Mouse (Mus musculus) kidney, adult 2 months (tissue): ENCODE measurements at regions not wholly inside any gene's neighbourhood (a gene's known extent, or its start where the extent isn't known, plus 50 kb on each side); places are given as distances from the start of the nearest gene placed in this dataset.

ENCODE experiments used
- CTCF ChIP-seq: fragments of 200-500 bp; conservative IDR thresholded peaks from 2 replicates; pipeline ENCODE4 v1.5.1; 2011; ENCODE audit warnings: low read depth, mild to moderate bottlenecking, control low read depth, low read length, moderate library complexity, mixed read lengths; ENCODE audit not compliant: insufficient read depth, insufficient read length
- POLR2A ChIP-seq: fragments of 200-500 bp; IDR thresholded peaks from one replicate; pipeline ENCODE4 v1.6.1; 2011; ENCODE audit warnings: low read depth, low read length, control low read depth

DNA sequence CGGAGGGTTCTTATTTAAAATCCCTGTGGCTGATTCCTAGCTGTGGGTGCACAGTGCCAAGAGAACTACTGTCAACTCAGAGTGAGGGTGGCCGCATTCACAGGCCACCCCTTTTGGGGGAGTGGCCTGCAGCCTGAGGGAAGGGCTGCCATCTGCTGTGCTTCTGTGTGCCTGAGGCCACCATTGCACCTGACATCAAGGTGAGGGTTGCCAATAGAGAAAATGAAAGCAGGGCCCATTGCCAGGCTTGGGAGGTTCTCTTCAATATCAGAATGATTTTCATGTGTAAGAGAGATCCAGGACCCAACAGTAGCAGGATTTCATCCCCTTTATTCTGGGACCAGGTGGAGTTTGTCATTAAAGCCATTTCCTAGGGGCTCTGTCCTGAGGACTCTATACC is 127.2 kb upstream of the Smad3 start:
- TF ChIP-seq POLR2A (no peak), CTCF (no peak)
